Mouse (Mus musculus): ENCODE data around the gene Notch4. TPM values are rescaled to one million over a fixed set of nuclear protein-coding genes. Genes with fewer than 3 reads are reported as not detected.

Gene Notch4
- total and polyA plus RNA-seq, 3 experiments = 0.25 TPM; not detected in 2

DNA sequence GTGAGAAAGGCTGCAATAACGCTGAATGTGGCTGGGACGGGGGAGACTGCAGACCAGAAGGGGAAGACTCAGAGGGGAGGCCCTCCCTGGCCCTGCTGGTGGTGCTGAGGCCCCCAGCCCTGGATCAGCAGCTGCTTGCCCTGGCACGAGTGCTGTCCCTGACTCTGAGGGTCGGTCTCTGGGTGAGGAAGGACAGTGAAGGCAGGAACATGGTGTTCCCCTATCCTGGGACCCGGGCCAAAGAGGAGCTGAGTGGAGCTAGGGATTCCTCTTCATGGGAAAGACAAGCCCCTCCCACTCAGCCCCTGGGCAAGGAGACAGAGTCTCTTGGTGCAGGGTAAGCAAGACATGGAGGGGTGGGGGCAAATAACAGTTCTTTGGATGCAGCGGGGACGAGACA is 19.3 kb downstream of the Notch4 start:
- Histone ChIP-seq H3K4me2 (ENCODE audit: insufficient read depth, low read depth, poor library complexity, severe bottlenecking) (no peak overlapping the region), H3K27ac (ENCODE audit: insufficient read depth, low read depth) (no peak overlapping the region), H3K9ac (ENCODE audit: insufficient read depth, low read depth) (no peak overlapping the region), H3K27me3 (replicated peaks) (peaks cover 8% of the 10 kb centered on the region), H3K4me3 (replicated peaks in 1 of 3; ENCODE audit: low read depth in 2 of 3, low read length in 2 of 3, poor library complexity in 1 of 3) (no peak overlapping the region), H3K79me2 (replicated peaks; ENCODE audit: control insufficient read depth, extremely low read depth, insufficient read depth, poor library complexity, severe bottlenecking) (no peaks in the 10 kb centered on the region; the same call in 1 of the 2 replicates), H3K36me3 (replicated peaks in 1 of 2; ENCODE audit: control insufficient read depth in 1 of 2, insufficient read depth in 1 of 2, low read length in 1 of 2) (no peaks in the 10 kb centered on the region), H3K9me3 (replicated peaks; ENCODE audit: low read length) (no peaks in the 10 kb centered on the region), H3K4me1 (ENCODE audit: control insufficient read depth in 1 of 2, insufficient read depth in 2 of 2) (peaks cover 0 to 12% of the 10 kb centered on the region in 2 experiments; a peak in 2 of 4 replicates)
- no peak for TF ChIP-seq HCFC1 (IDR thresholded peaks at IDR 0.05; ENCODE audit: low read depth, low read length)
- no peak for TF ChIP-seq GABPA (IDR thresholded peaks at IDR 0.05; ENCODE audit: insufficient replicate concordance, low read depth, low read length)
- TF ChIP-seq SIN3A (IDR thresholded peaks at IDR 0.05; ENCODE audit: low read length) = no peak
- no peak for TF ChIP-seq KAT2A (IDR thresholded peaks at IDR 0.05; ENCODE audit: insufficient replicate concordance, low read length)
- no peak for TF ChIP-seq EP300 (IDR thresholded peaks at IDR 0.05; ENCODE audit: low read length)
- TF ChIP-seq MXI1 (IDR thresholded peaks at IDR 0.05; ENCODE audit: low read depth, low read length) = no peak
- TF ChIP-seq BHLHE40 (IDR thresholded peaks at IDR 0.05; ENCODE audit: low read depth, low read length) = no peak
- TF ChIP-seq MAZ (IDR thresholded peaks at IDR 0.05; ENCODE audit: low read depth, low read length) = no peak
- no peak for TF ChIP-seq JUN (IDR thresholded peaks at IDR 0.05; ENCODE audit: insufficient read depth, low read depth, low read length)
- in situ Hi-C loops (cut with MboI; ENCODE audit: low pct_ligation_motif_present, low pct_unique_long_range_greater_than_20kb, low sequenced_read_pairs) = no loop called here
- no peak for DNase-seq (ENCODE audit: extremely low read depth)
- dilution Hi-C loops (cut with MboI; ENCODE audit: extremely low pct_ligation_motif_present, extremely low pct_unique_long_range_greater_than_20kb, low sequenced_read_pairs) = no loop called here

DNA sequence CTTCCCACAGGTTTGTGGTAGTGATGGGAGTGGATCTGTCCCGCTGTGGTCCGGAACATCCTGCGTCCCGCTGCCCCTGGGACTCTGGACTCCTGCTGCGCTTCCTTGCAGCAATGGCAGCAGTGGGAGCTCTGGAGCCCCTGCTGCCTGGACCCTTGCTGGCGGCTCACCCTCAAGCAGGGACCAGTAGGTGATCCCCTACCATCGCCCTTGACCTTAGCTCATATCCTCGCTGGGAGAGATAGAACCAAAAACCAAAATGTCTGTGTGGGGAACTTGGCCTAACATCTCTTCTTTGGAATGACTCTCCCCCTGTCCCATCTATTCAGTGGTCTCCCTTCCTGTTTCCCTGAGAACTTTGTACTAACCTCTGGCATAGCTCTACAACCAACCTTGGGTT is 19.8 kb downstream of the Notch4 start:
- peaks cover 0 to 14% of the 10 kb centered on the region in 2 experiments; a peak in 2 of 4 replicates for H3K4me1 ChIP-seq (ENCODE audit: control insufficient read depth in 1 of 2, insufficient read depth in 2 of 2)
- DNase-seq (ENCODE audit: extremely low read depth) = no peak
- H3K27me3 ChIP-seq (replicated peaks) = peaks cover 8% of the 10 kb centered on the region
- H3K79me2 ChIP-seq (replicated peaks; ENCODE audit: control insufficient read depth, extremely low read depth, insufficient read depth, poor library complexity, severe bottlenecking) = no peaks in the 10 kb centered on the region; the same call in 1 of the 2 replicates
- no peaks in the 10 kb centered on the region for H3K9me3 ChIP-seq (replicated peaks; ENCODE audit: low read length)
- no peak overlapping the region for H3K4me3 ChIP-seq (replicated peaks in 1 of 3; ENCODE audit: low read depth in 2 of 3, low read length in 2 of 3, poor library complexity in 1 of 3)
- in situ Hi-C loops (cut with MboI; ENCODE audit: low pct_ligation_motif_present, low pct_unique_long_range_greater_than_20kb, low sequenced_read_pairs) = no loop called here
- H3K27ac ChIP-seq (ENCODE audit: insufficient read depth, low read depth) = no peak overlapping the region
- TF ChIP-seq USF1 (IDR thresholded peaks at IDR 0.05; ENCODE audit: low read depth, low read length) (no peak), MAFK (IDR thresholded peaks at IDR 0.05; ENCODE audit: insufficient replicate concordance, low read length) (no peak), KAT2A (IDR thresholded peaks at IDR 0.05; ENCODE audit: insufficient replicate concordance, low read length) (no peak), CHD1 (IDR thresholded peaks at IDR 0.05; ENCODE audit: low read depth, low read length) (no peak), CTCF (conservative IDR thresholded peaks at IDR 0.05 in 1 of 2, IDR thresholded peaks at IDR 0.05 in 1 of 2; ENCODE audit: low read depth in 2 of 2, low read length in 2 of 2) (no peak), MAZ (IDR thresholded peaks at IDR 0.05; ENCODE audit: low read depth, low read length) (no peak), ZMIZ1 (IDR thresholded peaks at IDR 0.05; ENCODE audit: low read depth, low read length) (no peak), HCFC1 (IDR thresholded peaks at IDR 0.05; ENCODE audit: low read depth, low read length) (no peak), USF2 (conservative IDR thresholded peaks at IDR 0.05; ENCODE audit: low read depth, low read length) (no peak), NELFE (IDR thresholded peaks at IDR 0.05; ENCODE audit: low read depth, low read length) (no peak), MAX (IDR thresholded peaks at IDR 0.05; ENCODE audit: low read length) (no peak), CHD2 (IDR thresholded peaks at IDR 0.05; ENCODE audit: low read length) (no peak), POLR2A (IDR thresholded peaks at IDR 0.05; ENCODE audit: low read depth, low read length) (no peak)
- dilution Hi-C loops (cut with MboI; ENCODE audit: extremely low pct_ligation_motif_present, extremely low pct_unique_long_range_greater_than_20kb, low sequenced_read_pairs) = no loop called here
- H3K4me2 ChIP-seq (ENCODE audit: insufficient read depth, low read depth, poor library complexity, severe bottlenecking) = no peak overlapping the region
- no peak overlapping the region for H3K9ac ChIP-seq (ENCODE audit: insufficient read depth, low read depth)
- no peaks in the 10 kb centered on the region for H3K36me3 ChIP-seq (replicated peaks in 1 of 2; ENCODE audit: control insufficient read depth in 1 of 2, insufficient read depth in 1 of 2, low read length in 1 of 2)
